Mouse (Mus musculus) stomach, embryonic 15.5 days (tissue): ENCODE measurements around the gene Cttnbp2. TPM values are rescaled to one million over a fixed set of nuclear protein-coding genes. Genes with fewer than 3 reads are reported as not detected.

Experiments used
- ATAC-seq: fragments of 200-750 bp; cut with Nextera tagmentation; 2 replicates; pipeline ENCODE4 v1.8.0; 2017; ENCODE audit warnings: low read depth, moderate number of reproducible peaks, moderate TSS enrichment; ENCODE audit not compliant: insufficient read depth, low FRiP score
- H3K27ac ChIP-seq: fragments of 300-500 bp; sonication (generic); 2 replicates; pipeline ENCODE4 v1.5.1; 2015; ENCODE audit warnings: mild to moderate bottlenecking, inconsistent platforms
- H3K27me3 ChIP-seq: fragments of 300-500 bp; sonication (generic); replicated peaks from 2 replicates; pipeline ENCODE4 v1.6.1; 2015; ENCODE audit warnings: inconsistent platforms
- H3K36me3 ChIP-seq: fragments of 300-500 bp; sonication (generic); 2 replicates; pipeline ENCODE4 v1.6.1; 2015; ENCODE audit warnings: inconsistent platforms
- H3K4me1 ChIP-seq: fragments of 300-500 bp; sonication (generic); 2 replicates; pipeline ENCODE4 v1.6.1; 2015; ENCODE audit warnings: inconsistent platforms
- H3K4me2 ChIP-seq: fragments of 300-500 bp; sonication (generic); 2 replicates; pipeline ENCODE4 v1.6.1; 2015; ENCODE audit warnings: mild to moderate bottlenecking, inconsistent platforms
- H3K4me3 ChIP-seq: fragments of 300-500 bp; sonication (generic); replicated peaks from 2 replicates; pipeline ENCODE4 v1.5.1; 2015; ENCODE audit warnings: inconsistent platforms
- H3K9ac ChIP-seq: fragments of 300-500 bp; sonication (generic); 2 replicates; pipeline ENCODE4 v1.6.1; 2015; ENCODE audit warnings: inconsistent platforms
- H3K9me3 ChIP-seq: fragments of 300-500 bp; sonication (generic); 2 replicates; pipeline ENCODE4 v1.6.1; 2016; ENCODE audit warnings: inconsistent platforms
- WGBS: fragments of 180-500 bp; shearing (Covaris S2); methylation state at CpG from one replicate; pipeline ENCODE4 v1.1.7; 2015; 5-methylcytosine and 5-hydroxymethylcytosine counted together
- polyA plus RNA-seq: library from polyadenylated mRNA; unstranded; fragments of >200 nt; fragmentation: Nextera tagmentation; extraction: Ambion mirVana; gene quantifications from 2 replicates; pipeline ENCODE4 v1.2.1, GENCODE M21; 2015

Cttnbp2 gene
- polyA plus RNA-seq, 1 experiment from 2014 or later: 14.5 TPM

DNA sequence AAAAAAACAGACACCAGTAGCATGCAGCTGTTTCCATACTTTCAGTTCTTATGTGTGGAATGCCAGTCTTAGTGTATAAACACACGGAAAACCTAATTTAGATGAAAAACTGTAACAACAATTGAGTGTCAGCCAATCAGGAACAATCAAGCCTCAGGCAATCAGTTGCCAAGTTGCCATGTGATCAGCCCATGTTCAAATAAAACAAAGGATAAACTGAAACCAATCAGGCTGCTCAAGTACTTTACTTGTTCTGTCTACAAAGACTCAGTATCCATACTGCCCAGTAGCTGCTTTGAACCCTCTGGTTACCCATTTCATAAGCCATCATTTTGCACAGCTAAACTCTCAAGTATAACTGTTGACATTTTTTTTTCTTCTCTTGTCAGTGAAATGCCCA lies 21.7 kb downstream of the Cttnbp2 start:
- 71% methylated on average over 1 of the region's 1 CpGs for WGBS
- no peak overlapping the region for H3K4me2 ChIP-seq
- H3K36me3 ChIP-seq: no peaks in the 10 kb centered on the region
- no peak overlapping the region for H3K27ac ChIP-seq
- H3K4me1 ChIP-seq: no peaks in the 10 kb centered on the region
- H3K27me3 ChIP-seq: no peaks in the 10 kb centered on the region
- no peak overlapping the region for H3K4me3 ChIP-seq
- ATAC-seq: no peak
- no peaks in the 10 kb centered on the region for H3K9me3 ChIP-seq
- H3K9ac ChIP-seq: no peak overlapping the region

DNA sequence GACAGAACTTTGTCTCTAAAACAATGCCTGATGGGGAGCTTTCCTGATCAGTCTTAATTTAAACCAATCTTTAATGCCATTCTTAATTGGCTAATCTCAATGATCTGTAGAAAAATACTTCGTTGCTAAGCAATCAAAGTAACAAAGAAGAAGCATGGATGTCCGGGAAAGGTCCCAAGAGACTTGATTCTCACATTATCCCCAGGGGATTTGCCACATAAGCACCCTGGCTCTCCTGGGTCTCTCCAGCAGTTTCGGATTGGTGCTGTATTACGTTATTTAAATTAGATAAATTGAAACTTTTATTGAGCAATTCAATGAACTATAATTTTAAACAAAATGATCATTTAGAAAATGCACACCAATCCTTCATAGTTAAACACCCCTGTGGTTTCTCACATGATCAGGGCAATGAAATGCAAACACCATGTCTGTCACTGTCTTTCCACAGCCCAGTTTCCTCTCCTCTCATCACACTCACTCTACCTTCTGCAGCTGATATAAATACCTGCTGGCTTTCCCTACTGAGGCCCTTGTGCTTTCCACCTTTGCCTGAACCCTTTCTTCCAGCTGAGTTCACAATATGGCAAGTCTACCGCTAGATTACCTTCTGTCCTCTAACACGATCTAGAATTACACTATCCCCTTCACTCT lies 22.3 kb downstream of the Cttnbp2 start:
- 80% methylated on average over 6 of the region's 6 CpGs for WGBS
- ATAC-seq: no peak
- H3K4me2 ChIP-seq: no peak overlapping the region

DNA sequence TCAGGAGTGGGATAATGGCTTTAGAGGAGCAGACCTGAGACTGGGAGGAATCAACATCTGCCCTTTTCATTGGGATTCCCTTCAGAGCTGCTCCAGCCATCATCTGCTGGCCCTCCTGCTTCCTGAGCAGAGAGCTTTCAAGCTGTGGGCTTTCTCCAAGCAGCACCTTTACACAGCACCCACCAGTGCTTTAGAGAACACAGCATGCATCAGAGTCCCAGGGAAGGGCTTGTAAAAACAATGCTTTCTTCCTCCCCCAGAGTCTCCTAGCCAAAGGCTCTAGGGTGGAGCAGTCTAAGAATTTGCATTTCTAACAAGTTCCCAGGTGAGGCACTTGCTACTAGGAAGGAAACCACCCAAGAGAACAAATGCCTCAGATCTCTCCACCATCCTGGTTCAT lies 29.6 kb downstream of the Cttnbp2 start:
- H3K27ac ChIP-seq: no peak overlapping the region
- no peak overlapping the region for H3K4me2 ChIP-seq
- no peaks in the 10 kb centered on the region for H3K36me3 ChIP-seq
- no peak for ATAC-seq
- H3K4me3 ChIP-seq: no peak overlapping the region
- no peaks in the 10 kb centered on the region for H3K27me3 ChIP-seq
- no peak overlapping the region for H3K9ac ChIP-seq
- no peaks in the 10 kb centered on the region for H3K9me3 ChIP-seq
- H3K4me1 ChIP-seq: no peaks in the 10 kb centered on the region

More for the DNA sequence above, 22.3 kb downstream of the Cttnbp2 start:
- H3K9me3 ChIP-seq: no peaks in the 10 kb centered on the region
- H3K4me3 ChIP-seq: no peak overlapping the region
- H3K9ac ChIP-seq: no peak overlapping the region
- no peaks in the 10 kb centered on the region for H3K36me3 ChIP-seq
- no peaks in the 10 kb centered on the region for H3K4me1 ChIP-seq
- H3K27ac ChIP-seq: no peak overlapping the region
- H3K27me3 ChIP-seq: no peaks in the 10 kb centered on the region

DNA sequence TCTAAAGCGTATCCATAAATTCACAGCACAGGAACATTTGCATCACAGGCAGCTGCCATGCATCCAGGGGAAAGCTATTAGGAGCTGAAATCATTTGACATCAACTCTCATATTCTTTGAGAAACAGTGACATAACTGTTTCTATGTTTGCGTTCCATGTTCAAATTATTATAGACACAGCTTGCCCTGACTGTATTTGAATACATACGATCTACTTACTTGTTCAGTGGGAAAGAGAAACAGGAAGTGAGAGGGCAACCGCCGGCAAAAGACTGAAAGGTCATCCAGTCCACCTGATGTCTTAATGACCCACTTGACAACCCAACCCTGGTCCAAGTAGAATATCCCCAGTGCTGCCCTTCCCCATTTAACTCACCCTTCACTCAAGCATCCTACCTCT lies 30.6 kb downstream of the Cttnbp2 start:
- Histone ChIP-seq H3K9ac (no peak overlapping the region), H3K9me3 (no peaks in the 10 kb centered on the region), H3K4me1 (no peaks in the 10 kb centered on the region), H3K4me2 (no peak overlapping the region), H3K36me3 (no peaks in the 10 kb centered on the region), H3K4me3 (no peak overlapping the region), H3K27me3 (no peaks in the 10 kb centered on the region), H3K27ac (no peak overlapping the region)
- WGBS: 81% methylated on average over 5 of the region's 5 CpGs
- no peak for ATAC-seq

DNA sequence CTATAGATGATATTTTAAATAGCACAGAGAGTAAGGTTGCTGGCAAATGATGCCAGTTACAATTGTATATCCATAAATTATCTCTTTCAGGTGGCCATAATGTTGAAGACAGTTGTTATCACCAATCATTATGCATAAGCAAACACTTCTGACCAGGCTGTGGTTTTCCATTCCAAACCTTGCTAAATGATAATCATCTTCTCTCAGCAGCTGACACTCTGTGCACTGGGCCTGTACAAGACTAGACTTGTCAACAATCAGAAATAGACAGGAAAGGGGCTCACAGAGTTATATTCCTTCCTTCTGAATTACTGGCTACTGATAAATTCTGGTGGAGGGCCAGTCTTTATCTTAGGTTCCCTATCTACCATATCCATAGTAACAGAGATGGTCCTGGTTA lies 32.1 kb downstream of the Cttnbp2 start:
- no peak overlapping the region for H3K27ac ChIP-seq
- H3K9ac ChIP-seq: no peak overlapping the region
- H3K9me3 ChIP-seq: no peaks in the 10 kb centered on the region
- H3K27me3 ChIP-seq: no peaks in the 10 kb centered on the region
- H3K4me2 ChIP-seq: no peak overlapping the region
- no peak for ATAC-seq
- no peaks in the 10 kb centered on the region for H3K4me1 ChIP-seq
- H3K4me3 ChIP-seq: no peak overlapping the region
- no peaks in the 10 kb centered on the region for H3K36me3 ChIP-seq

DNA sequence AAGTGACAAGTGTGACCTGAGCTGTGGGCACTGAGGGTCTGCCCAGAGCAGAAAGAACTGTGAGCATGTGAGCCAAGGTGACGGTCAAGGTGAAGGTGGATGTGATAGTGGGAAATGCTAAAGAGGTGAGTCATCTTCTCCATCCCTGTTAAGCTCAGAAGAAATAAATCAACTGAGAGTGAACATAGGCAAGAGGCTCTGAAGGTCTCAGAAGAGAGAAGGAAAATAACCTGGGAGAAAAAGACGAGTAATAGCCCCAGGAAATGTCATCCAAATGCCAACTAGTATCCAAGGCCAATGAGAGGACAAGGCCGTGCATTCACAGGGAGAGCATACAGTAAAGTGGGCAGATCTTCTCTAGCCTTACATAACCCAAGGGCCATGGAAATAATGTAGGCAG lies 32.9 kb downstream of the Cttnbp2 start:
- H3K27me3 ChIP-seq: no peaks in the 10 kb centered on the region
- H3K9ac ChIP-seq: no peak overlapping the region
- H3K27ac ChIP-seq: no peak overlapping the region
- 87% methylated on average over 3 of the region's 3 CpGs for WGBS
- no peaks in the 10 kb centered on the region for H3K4me1 ChIP-seq
- H3K36me3 ChIP-seq: no peaks in the 10 kb centered on the region
- H3K9me3 ChIP-seq: no peaks in the 10 kb centered on the region
- no peak for ATAC-seq
- H3K4me3 ChIP-seq: no peak overlapping the region
- H3K4me2 ChIP-seq: no peak overlapping the region

DNA sequence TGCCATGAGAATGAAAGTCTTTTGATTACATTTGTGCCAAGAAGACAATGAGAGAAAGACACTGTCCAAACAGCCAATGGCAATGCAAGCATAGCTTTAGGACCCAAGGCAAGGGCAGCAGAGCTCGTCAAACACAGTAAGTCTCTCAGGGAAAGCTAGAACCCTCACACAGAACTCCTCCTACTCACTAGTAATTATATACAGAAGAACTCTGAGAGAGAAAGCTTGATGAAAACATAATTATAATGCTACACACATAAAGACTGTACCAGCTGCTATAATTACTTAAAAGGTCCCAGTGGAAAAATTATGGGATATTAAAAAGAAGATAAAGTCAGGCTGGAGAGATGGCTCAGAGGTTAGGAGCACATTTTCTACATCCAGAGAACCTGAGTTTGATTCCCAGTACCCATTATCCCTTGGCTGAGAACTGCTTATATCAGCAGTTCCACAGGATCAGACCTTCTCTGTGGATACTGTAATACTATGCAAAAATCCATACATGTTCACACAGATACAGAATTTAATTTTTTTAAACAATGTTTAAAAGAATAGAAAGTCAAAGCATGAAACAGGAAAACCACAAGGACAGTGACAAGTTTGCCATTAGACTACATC lies 37.2 kb downstream of the Cttnbp2 start:
- Histone ChIP-seq H3K4me3 (no peak overlapping the region), H3K27me3 (no peaks in the 10 kb centered on the region), H3K9me3 (no peaks in the 10 kb centered on the region), H3K4me1 (no peaks in the 10 kb centered on the region), H3K9ac (no peak overlapping the region), H3K36me3 (no peaks in the 10 kb centered on the region), H3K27ac (no peak overlapping the region), H3K4me2 (no peak overlapping the region)
- no peak for ATAC-seq
- WGBS: 77% methylated on average over 1 of the region's 1 CpGs

DNA sequence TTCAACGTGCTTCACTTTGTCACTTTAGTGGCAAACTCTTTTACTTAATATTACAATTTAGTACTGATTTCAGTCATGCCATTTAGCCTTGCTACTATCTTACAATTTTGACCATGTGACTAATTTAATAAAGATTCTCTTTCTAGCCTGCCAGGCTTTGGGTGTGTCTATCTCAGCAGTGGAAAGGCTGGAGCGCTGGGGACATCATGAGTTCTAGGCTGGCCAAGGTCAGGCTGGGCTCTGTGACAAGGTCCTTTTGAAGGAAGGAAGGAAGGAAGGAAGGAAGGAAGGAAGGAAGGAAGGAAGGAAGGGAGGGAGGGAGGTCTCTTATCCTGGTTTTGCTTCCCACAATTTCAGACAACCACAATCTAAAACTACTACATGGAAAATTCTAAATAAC lies 39.7 kb downstream of the Cttnbp2 start:
- Histone ChIP-seq H3K4me2 (no peak overlapping the region), H3K9me3 (no peaks in the 10 kb centered on the region), H3K27me3 (no peaks in the 10 kb centered on the region), H3K36me3 (no peaks in the 10 kb centered on the region), H3K27ac (no peak overlapping the region), H3K4me3 (no peak overlapping the region), H3K4me1 (no peaks in the 10 kb centered on the region), H3K9ac (no peak overlapping the region)
- 53% methylated on average over 2 of the region's 2 CpGs for whole genome bisulfite sequencing
- no peak for ATAC-seq

DNA sequence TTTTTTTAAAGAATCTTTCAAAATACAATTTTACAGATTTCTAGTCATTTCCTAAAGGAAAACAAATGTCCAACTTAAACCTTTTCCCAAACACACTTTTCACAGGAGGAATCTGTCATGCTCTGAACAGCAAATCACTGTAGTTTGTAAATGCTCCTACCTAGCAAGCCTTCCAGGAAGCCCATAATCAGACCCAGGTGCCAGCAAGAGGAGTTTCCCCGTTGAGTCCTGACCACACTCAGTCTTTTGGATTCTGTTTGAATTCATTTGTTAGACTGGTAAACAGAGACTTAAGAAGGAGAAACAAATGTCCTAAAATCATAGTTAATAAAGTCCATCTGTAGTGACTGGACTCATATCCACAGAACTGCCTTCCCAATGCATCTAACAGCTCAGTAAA lies 40.1 kb downstream of the Cttnbp2 start:
- Histone ChIP-seq H3K9ac (no peak overlapping the region), H3K9me3 (no peaks in the 10 kb centered on the region)
- 36% methylated on average over 1 of the region's 1 CpGs for WGBS

DNA sequence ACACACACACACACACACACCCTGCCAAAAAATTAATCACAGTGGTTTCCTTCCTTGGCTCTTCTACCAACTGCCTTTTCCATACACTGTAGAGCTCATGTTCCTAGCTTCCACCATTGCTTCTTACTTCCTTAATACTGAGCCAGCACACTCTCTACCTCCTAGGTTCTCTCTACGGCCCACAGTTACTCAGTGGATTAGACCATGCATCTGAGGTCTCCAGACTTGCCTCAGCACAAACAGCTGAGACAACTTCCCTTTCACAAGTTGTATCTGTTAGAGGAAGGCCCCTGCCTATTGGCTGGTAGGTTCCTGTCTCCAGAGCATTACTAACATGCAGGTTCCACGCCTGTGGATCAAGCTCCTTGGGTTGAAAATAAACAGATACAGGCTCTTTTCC lies 45.4 kb downstream of the Cttnbp2 start:
- ATAC-seq: no peak
- no peaks in the 10 kb centered on the region for H3K27me3 ChIP-seq
- no peak overlapping the region for H3K27ac ChIP-seq
- no peak overlapping the region for H3K4me2 ChIP-seq
- H3K9me3 ChIP-seq: no peaks in the 10 kb centered on the region
- WGBS: 52% methylated on average over 2 of the region's 2 CpGs
- no peaks in the 10 kb centered on the region for H3K4me1 ChIP-seq
- H3K4me3 ChIP-seq: no peak overlapping the region
- H3K9ac ChIP-seq: no peak overlapping the region
- no peaks in the 10 kb centered on the region for H3K36me3 ChIP-seq

More for the DNA sequence above, 40.1 kb downstream of the Cttnbp2 start:
- Histone ChIP-seq H3K27me3 (no peaks in the 10 kb centered on the region), H3K4me3 (no peak overlapping the region), H3K36me3 (no peaks in the 10 kb centered on the region), H3K27ac (no peak overlapping the region), H3K4me1 (no peaks in the 10 kb centered on the region), H3K4me2 (no peak overlapping the region)
- no peak for ATAC-seq

DNA sequence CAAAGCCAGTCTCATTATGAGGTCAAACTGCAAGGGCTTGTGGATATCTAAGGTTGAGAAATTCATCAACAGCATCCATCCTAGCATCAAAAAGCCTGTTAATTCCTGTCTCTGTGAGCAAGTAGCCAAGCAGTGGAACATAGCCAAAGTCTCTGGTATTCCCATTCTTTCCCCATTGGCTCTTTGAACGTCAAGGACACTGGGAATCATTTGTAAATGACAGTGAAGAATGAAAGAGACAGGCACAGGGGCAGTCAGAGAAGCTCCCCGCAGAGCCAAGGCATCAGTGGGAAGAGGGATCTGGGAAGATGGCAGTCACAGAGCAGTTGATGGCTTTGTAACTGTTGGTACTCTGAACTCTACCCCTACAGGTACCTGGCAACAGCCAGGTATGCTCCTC lies 46.9 kb downstream of the Cttnbp2 start:
- no peaks in the 10 kb centered on the region for H3K4me1 ChIP-seq
- H3K4me2 ChIP-seq: no peak overlapping the region
- no peak overlapping the region for H3K4me3 ChIP-seq
- 41% methylated on average over 2 of the region's 2 CpGs for WGBS
- no peak for ATAC-seq
- H3K9me3 ChIP-seq: no peaks in the 10 kb centered on the region
- H3K36me3 ChIP-seq: no peaks in the 10 kb centered on the region
- H3K27me3 ChIP-seq: no peaks in the 10 kb centered on the region
- no peak overlapping the region for H3K27ac ChIP-seq
- H3K9ac ChIP-seq: no peak overlapping the region

DNA sequence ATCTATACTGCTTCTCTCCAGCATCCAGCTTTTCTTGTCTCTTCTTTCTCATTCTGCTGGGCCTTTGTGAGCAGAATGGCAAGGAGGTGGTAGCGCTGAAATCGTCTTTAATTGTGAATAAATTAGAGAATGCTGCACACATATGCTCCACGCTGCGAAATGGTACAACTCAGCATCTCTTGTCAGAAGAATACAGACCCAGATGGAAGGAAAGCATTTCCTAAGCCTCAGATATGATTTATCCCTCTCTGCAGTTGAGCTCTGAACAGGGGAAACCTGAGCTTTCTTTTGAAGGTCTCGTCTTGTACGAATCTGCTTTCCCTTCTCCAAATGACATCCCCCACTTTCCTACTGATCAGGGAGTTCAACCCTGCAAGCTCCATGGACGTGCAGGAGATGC lies 48.4 kb downstream of the Cttnbp2 start:
- Histone ChIP-seq H3K36me3 (no peaks in the 10 kb centered on the region), H3K27ac (no peak overlapping the region), H3K9ac (no peak overlapping the region), H3K4me1 (no peaks in the 10 kb centered on the region), H3K9me3 (no peaks in the 10 kb centered on the region), H3K4me2 (no peak overlapping the region), H3K4me3 (no peak overlapping the region), H3K27me3 (no peaks in the 10 kb centered on the region)
- WGBS: 64% methylated on average over 7 of the region's 7 CpGs
- ATAC-seq: no peak

DNA sequence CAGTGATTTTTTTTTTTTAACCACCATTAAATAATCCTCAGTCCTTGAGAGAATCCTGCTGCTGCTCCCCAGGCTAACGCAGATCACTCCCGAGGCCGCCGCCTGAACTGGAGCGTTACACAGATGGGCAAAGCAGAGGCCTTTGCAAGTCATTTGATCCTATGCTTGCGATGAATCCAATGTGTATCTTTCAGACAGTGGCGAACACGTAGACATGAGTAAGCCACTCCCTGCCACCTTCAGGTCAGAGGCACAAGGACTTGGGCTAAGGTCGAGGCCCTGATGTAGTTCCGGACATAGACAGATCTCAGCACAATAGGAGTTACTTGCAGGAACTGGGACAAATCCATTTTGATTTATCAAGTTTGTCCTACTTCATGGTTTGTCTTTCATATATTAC lies 49.0 kb downstream of the Cttnbp2 start:
- no peaks in the 10 kb centered on the region for H3K9me3 ChIP-seq
- no peaks in the 10 kb centered on the region for H3K36me3 ChIP-seq
- WGBS: 59% methylated on average over 10 of the region's 10 CpGs
- H3K4me2 ChIP-seq: no peak overlapping the region
- ATAC-seq: no peak
- no peak overlapping the region for H3K9ac ChIP-seq
- no peak overlapping the region for H3K27ac ChIP-seq
- no peaks in the 10 kb centered on the region for H3K27me3 ChIP-seq
- H3K4me3 ChIP-seq: no peak overlapping the region
- no peaks in the 10 kb centered on the region for H3K4me1 ChIP-seq
